ENCODE assay signal across 19 mouse cellular contexts in genomic region chr5:65182268-65182667, GRCm38 (mm10).
"Had no signal": no experiment of that assay in that cellular context is flagged by ENCODE, and none has a peak within 500 bp of the region (broad histone marks: within the 10 kb centered on the region; RNA-seq: fewer than 3 reads in every experiment).

No protein-coding gene starts in this region.

- H3K27me3 ChIP-seq: intestine, embryonic 15.5 days; kidney, embryonic 15.5 days; limb, embryonic 13.5 days; liver, embryonic 13.5 days; neural tube, embryonic 13.5 days; stomach, embryonic 15.5 days had no signal

- H3K4me2 ChIP-seq: intestine, embryonic 15.5 days; kidney, embryonic 15.5 days; limb, embryonic 13.5 days; liver, embryonic 13.5 days; lung, embryonic 14.5 days; stomach, embryonic 15.5 days had no signal

- H3K36me3 ChIP-seq: intestine, embryonic 15.5 days; kidney, embryonic 15.5 days; limb, embryonic 10.5 days; limb, embryonic 13.5 days; liver, embryonic 13.5 days; neural tube, embryonic 13.5 days; stomach, embryonic 15.5 days had no signal

- H3K4me1 ChIP-seq: intestine, embryonic 15.5 days; limb, embryonic 10.5 days; liver, embryonic 13.5 days had no signal

- DNase-seq: kidney, adult 11 months; kidney, adult 8-10 months; kidney, postnatal 10 days; kidney, postnatal 36 days; layer of hippocampus, adult 9-11 months; liver, embryonic 13.5 days; lung, embryonic 14.5 days; right cerebral cortex, postnatal 25 days; spleen, adult 18-20 months; thymus, postnatal 25 days had no signal

- H3K27ac ChIP-seq: intestine, embryonic 15.5 days; kidney, embryonic 15.5 days; limb, embryonic 10.5 days; limb, embryonic 13.5 days; liver, embryonic 13.5 days; macrophage; stomach, embryonic 15.5 days had no signal

- ATAC-seq: intestine, embryonic 15.5 days; lung, postnatal 0 days had no signal

- H3K9me3 ChIP-seq: intestine, embryonic 15.5 days; kidney, embryonic 15.5 days; limb, embryonic 10.5 days; limb, embryonic 13.5 days; liver, embryonic 13.5 days; neural tube, embryonic 13.5 days; stomach, embryonic 15.5 days had no signal

- H3K4me3 ChIP-seq: intestine, embryonic 15.5 days; kidney, embryonic 15.5 days; limb, embryonic 10.5 days; limb, embryonic 13.5 days; liver, embryonic 13.5 days; myocyte; neural tube, embryonic 13.5 days; stomach, embryonic 15.5 days had no signal

- H3K9ac ChIP-seq: intestine, embryonic 15.5 days; kidney, embryonic 15.5 days; limb, embryonic 13.5 days; liver, embryonic 13.5 days; lung, embryonic 14.5 days; stomach, embryonic 15.5 days had no signal
